Mouse (Mus musculus) urinary bladder, postnatal 25 days (tissue): Measurements from ENCODE around the gene Gm2956.
"Not testable (repeated sequence)": the region's sequence is repeated elsewhere in the genome, so short reads cannot be mapped to it uniquely, and the experiment has no call there.

Source experiments
- DNase-seq: peaks from one replicate; pipeline ENCODE4 v3.0.0; 2022; ENCODE audit warnings: low spot score

Gm2956 gene

DNA sequence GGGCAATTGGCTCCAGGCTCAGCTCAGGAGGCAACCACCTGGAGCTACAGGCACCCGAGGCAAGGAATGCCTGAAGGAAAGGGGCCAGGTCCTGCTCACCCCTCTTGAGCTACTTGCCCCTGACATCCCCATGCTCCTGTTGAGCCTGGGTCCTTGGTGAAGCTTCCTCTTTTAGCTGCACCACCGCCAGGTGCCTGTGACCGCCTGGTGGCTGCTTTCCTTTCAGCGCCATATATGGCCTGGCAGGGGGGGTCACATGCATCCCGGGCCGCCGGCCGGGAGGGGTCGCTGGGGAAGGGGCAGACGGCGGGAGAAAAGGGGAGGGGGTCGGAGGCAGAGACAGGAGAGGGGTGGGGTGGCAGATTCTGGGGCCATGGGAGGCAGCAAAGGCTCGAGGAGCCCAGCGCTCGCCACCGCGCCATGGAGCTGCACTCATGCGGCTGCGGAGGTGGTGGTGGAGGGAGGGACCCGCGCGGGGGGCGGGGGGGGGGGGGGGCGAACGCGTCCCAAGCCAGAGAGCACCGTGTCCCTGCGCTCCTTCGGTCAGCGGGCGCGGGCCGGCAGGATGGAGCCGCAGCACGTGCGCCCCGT is at the start of gene Gm2956:
Gene Gm2956 (plus strand): TSS at position 541 of the 591 bp plus-strand sequence.
- DNase-seq: peak; percentile 1

- DNase-seq: peak; percentile 1
Measured at GRCm38 (mm10) chr14:3333406-3333805, 979 bp downstream of the Gm2956 start.

GRCm38 (mm10) chr14:3394793-3395192 is 62.4 kb downstream of the Gm2956 start, which contains the start of gene Gm10413:
TSS of gene Gm10413 (plus strand) at chr14:3395093.
- DNase-seq: not testable (repeated sequence)
